Mouse (Mus musculus): ENCODE measurements around the gene March6.

March6 gene

GRCm38 (mm10) chr15:31530659-31531445 is at the start of gene March6:
March6 (minus strand) TSS chr15:31531053.
- DNase-seq, result peak; percentile 96

DNA sequence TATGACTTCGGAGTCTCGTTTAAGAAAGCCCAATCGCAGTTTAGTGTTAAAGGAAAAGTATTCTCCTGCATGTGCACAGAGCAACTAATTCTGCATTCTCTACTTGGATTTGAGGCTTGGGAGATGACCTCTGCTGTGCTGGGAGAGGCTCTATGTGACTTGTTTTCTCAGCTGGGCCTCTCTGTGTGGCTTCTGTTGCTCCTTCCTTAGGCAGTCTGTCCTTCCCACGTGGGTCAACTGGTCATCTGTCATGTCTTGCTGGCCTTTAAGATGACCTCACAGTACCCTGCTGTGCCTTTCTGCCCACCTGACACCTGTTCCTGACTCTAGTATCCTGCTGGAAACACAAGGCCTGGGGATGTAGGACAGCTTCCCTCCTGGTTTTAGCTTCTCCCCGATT is 45.2 kb upstream of the March6 start:
- no peak for DNase-seq

- no peak for DNase-seq
These were observed 42.8 kb upstream of the March6 start for GRCm38 (mm10) chr15:31573692-31574091.

DNA sequence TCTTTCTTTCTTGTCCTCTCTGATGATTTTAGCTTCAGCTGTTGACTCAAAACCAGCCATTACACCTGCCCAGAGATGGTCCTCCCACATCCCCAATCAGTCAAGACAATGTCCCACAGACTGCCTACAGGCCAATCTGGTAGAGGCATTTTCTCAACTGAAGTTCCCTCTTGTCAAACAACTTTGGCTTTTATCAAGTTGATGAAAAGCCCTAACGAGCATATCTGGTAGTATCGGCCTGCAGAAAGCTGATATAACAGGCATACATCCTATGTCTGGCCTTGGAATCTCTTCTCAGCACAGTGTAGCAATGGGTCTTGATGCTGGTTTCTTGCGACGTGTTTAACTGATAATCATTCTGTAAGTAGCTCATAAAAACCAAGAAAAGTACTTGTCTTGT is 42.4 kb upstream of the March6 start:
- no peak for DNase-seq

GRCm38 (mm10) chr15:31571906-31572722 is 41.3 kb upstream of the March6 start:
- DNase-seq, result no peak

- no peak for DNase-seq
These were observed 40.1 kb upstream of the March6 start for GRCm38 (mm10) chr15:31570959-31571358.

DNA sequence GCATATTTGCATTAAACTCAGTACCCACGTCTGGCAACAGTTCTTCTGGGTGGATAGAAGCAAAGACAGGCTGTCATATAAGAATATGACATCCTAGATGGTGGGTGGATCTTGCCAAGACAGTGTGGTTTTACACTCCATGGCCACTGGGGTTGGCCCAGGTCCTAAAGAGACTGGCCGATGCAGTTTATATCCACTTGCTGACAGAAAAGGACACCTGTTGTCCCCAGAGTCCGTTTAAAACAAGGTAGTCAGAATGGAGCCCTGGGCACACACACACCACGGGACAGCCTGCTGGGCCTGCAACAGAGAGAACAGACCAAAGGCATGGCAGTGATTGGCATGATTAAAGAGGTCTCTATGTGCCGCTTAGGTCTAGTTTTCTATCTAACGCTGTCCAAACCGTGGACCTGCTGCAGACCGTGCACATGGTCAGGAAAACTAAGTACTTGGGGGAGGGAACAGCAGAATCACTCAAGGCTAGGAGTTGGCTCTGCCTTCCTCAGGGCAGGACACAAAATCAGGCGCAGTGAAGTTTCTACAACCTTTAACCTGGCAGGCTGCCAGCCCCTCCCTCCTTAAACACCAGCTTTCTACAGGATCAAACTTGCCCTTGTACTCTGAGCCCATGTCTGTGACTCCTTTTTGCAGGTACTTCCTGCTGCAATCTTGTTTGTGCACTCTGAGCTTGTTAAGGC is 38.6 kb upstream of the March6 start:
- no peak for DNase-seq

DNA sequence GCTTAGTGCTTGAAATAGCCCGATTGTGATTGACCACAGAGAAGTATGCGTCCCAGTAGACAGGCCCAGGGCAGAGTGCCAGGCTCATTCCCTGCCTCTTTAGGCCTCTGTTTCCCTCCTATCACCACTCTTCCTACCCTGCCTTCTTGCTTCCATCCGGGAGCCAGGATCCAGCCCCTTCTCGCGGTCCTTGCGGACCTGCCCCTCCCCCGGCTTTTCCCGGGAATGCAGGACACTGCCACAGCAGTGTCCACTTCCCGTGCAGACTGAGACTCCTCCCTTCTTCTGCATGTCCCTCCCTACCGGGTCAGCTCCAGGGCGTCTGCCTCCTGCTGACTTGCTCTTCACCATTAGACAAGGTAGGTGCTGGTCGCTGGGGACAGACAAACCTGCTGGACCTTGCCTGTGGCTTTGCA is 37.7 kb upstream of the March6 start:
- DNase-seq, result no peak

- no peak for DNase-seq
These were observed 36.6 kb upstream of the March6 start for GRCm38 (mm10) chr15:31567431-31567830.

DNA sequence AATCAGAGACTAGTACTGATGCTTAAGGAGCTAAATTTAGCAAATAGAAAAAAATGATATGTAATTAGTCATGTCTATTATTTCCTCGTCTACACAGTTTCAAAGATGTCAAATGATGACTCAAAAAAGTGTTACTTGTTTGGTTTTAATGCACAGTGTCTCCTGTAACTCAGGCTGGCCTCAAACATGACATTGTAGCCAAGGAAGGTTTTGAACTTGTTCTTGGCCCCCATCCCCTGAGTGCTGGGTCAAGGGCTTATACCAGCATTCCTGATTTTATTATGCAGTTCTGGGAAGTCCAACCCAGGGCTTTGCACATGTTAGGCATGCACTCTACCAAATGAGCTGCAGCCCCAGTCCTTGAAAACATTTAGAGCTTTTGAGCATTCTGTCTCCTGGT is 34.9 kb upstream of the March6 start:
- DNase-seq, result no peak

DNA sequence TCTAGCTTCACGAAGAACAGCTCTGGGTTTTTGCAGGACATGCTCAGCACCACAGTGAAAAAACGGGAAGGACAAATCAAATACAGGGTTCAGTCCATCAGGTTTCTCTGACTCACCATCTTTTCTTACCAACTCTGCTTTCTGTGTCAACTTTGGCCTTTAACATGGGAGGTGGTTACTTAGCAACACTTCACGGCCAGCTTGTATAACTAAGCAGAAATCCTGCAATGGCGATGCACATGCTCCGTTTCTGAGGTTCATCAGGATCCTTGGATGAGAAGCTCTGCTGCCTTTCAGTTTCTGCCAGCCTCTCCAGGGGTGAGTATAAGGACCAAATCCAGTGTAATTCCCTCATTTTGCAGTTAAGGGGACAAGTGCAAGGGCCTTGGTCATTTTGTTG is 34.3 kb upstream of the March6 start, which contains the start of gene Cmbl:
Gene Cmbl, plus strand, starts transcription at position 206 of the 400 bp plus-strand sequence.
- DNase-seq, result no peak

DNA sequence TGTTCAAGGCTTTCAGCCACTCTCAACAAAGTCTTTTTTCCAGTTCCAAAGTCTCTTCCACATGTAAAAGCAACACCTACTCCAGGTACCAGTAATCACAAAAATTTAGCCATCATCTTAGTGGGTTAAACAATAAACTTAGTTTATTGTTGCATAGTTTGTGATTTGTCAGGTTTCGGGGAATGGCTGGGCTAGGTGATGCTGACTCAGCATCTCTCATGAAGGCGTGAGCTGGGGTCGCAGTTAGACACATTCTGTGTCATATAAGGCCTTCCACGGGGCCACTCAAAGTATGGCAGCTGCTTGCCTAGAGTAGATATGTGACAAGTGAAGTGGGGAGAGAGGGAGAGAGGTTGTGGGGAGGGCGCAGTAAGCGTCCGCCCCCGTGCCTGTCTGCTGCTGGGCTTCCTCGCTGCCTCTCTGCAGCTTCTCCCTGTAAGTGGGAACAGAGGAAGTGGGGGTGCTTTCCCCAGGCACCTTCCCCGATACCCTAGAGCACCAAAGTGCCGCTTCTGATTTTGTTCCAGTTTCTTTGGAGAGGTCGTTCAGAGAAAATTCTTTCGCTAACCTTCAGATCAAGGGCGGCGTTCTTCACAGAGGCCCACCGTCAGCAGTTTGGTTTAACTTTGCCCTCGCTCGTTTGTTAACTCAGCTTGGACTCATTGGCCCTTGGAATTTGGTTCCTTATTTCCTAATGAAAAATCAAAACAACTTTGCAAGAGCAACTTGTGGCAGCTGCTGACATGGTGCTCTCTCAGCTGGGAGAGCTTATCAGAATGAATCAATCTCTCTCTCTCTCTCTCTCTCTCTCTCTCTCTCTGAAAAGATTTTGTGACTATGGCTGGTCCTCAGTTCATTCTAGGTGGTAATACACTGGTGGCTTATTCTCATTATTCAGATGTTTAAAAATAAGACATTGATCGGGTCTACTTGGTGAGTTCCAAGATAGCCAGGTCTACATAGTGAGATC is 33.0 kb upstream of the March6 start:
- no peak for DNase-seq

DNA sequence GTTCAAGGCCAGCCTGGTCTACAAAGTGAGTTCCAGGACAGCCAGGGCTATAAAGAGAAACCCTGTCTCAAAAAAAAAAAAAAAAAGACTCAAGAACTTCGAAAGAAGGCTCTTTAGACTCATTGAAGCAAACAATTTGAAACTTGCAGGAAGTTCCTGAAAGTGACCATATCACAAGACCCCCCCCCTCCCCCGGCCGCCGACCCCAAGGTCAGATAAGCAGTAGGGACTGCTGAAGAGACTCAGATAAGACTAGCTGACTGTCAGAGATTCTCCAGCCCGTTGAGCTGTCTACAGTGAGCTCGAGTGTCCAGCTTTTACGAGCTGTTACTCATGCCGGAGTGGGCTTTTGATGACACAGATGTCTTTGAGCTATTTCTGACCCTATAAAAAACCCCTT is 32.0 kb upstream of the March6 start:
- DNase-seq, result no peak

- no peak for DNase-seq
These were observed 31.1 kb upstream of the March6 start for GRCm38 (mm10) chr15:31561976-31562375.

- no peak for DNase-seq
These were observed 30.5 kb upstream of the March6 start for GRCm38 (mm10) chr15:31561390-31561789.

DNA sequence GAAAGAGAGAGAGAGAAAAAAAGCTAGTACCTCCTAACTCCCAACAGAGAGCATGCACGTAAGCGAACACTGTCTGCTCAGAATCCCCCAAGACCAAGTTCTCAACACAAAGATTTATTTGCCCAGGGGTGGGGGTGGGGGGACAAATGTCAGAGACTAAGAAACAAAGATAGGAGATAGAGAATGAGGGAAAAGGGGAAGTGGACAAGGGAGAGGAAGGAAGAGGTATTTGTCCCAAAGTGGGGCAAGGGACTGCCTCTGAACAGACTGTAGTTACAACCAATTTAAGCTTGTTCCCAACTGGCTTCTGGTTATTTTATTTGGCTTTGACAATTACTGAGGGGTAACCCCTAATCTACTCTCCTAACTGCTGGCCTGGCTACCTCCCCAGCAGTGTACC is 24.0 kb upstream of the March6 start:
- DNase-seq, result no peak

DNA sequence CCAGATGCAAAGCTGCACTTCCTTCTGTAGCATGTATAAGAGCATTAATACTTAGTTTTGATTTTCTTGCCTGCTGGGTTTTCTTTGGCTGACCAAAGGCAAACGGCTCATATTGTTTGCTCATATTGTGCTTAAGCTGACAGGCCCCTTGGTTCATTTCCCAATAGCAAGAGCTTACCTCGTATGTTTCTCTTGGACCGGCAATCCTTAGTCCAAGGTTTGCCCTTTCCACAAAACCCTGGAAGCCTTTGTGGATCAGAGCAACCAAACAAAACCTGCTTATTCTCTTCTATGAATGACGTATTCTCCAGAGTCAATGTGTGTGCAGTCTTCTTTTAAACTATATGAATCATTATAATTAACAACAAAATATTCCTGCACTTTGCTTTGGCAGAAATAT is 19.5 kb upstream of the March6 start:
- DNase-seq, result no peak

DNA sequence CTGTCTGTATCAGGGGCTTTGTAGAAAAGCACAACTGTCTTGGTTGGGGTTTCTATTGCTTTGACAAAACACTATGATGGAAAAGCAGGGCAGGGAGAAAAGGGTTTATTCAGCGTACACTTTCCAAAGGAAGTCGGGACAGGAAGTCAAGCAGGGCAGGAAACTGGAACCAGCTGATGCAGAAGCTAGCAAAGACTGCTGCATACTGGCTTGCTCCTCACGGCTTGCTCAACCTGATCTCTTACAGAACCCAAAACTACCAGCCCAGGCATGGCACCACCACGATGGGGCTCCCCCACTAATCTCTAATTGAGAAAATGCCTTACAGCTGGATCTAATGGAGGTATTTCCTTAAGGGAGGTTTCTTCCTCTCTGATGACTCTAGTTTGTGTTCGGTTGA is 16.6 kb upstream of the March6 start:
- DNase-seq, result no peak

- DNase-seq, result no peak
These were observed 15.4 kb upstream of the March6 start for GRCm38 (mm10) chr15:31546291-31546690.

- DNase-seq, result no peak
These were observed 14.2 kb upstream of the March6 start for GRCm38 (mm10) chr15:31545058-31545457.

DNA sequence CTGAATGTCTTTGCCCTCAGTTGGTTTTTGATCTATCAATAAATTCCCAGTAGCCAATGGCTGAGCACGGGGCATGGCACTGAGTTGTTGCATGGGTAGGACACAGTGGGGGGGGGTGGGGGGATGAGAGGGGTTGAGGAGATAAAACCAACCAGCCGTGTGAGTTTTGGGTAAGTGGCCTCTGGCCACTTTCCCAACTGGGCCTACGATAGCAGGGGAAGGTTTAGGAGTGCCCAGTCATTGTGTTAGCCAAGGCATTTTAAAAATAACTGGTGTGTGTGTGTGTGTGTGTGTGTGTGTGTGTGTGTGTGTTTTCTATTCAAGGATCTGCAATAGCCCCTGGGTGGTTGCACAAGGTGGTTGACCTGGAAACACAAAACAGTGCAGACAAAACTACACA is 12.4 kb upstream of the March6 start:
- no peak for DNase-seq

Measured in thymus, postnatal 4 days (tissue).